Comparison of ENCODE assay signal across 14 mouse cellular contexts in genomic region chr2:52946074-52946473, GRCm38 (mm10).
A peak's percentile ranks its signal among the peaks of the same experiment; 100 is the strongest.
DNase-seq lines count a peak whose midpoint lies in the region; ATAC-seq and TF ChIP-seq lines count a peak whose summit lies in the region.
"Had no signal": no experiment of that assay in that cellular context is flagged by ENCODE, and none has a peak within 500 bp of the region (broad histone marks: within the 10 kb centered on the region; RNA-seq: fewer than 3 reads in every experiment).

No protein-coding gene starts in this region.

- peaks cover 16% of the 10 kb centered on the region for H3K36me3 ChIP-seq in midbrain, embryonic 10.5 days
- no peaks in the 10 kb centered on the region for H3K36me3 ChIP-seq in midbrain, postnatal 0 days (ENCODE audit: insufficient read depth, low read length)
- no peaks in the 10 kb centered on the region for H3K36me3 ChIP-seq in forebrain, embryonic 14.5 days (ENCODE audit: control insufficient read depth, insufficient read depth, low read length)
- no peaks in the 10 kb centered on the region for H3K36me3 ChIP-seq in hindbrain, postnatal 0 days (ENCODE audit: insufficient read depth, low read length)

- H3K4me1 ChIP-seq in midbrain, embryonic 10.5 days = peaks cover 47% of the 10 kb centered on the region
- no peaks in the 10 kb centered on the region for H3K4me1 ChIP-seq in midbrain, postnatal 0 days (ENCODE audit: insufficient read depth, low read length)
- H3K4me1 ChIP-seq in forebrain, embryonic 14.5 days (ENCODE audit: control insufficient read depth, insufficient read depth, low read length) = peaks cover 22% of the 10 kb centered on the region
- 0 out of 2 replicates have a peak, but pooled peaks cover 10% of the 10 kb centered on the region for H3K4me1 ChIP-seq in hindbrain, postnatal 0 days (ENCODE audit: insufficient read depth, low read length)

- H3K4me2 ChIP-seq in midbrain, postnatal 0 days (ENCODE audit: low read depth, low read length, poor library complexity, severe bottlenecking) = no peak overlapping the region
- no peak overlapping the region for H3K4me2 ChIP-seq in forebrain, embryonic 14.5 days (ENCODE audit: low read length)
- no peak overlapping the region for H3K4me2 ChIP-seq in hindbrain, postnatal 0 days (ENCODE audit: low read depth, low read length)

- peak overlapping the region; percentile 73 for H3K27ac ChIP-seq in midbrain, embryonic 10.5 days (replicated peaks)
- H3K27ac ChIP-seq in midbrain, postnatal 0 days (ENCODE audit: low read depth, low read length) = no peak overlapping the region
- H3K27ac ChIP-seq in forebrain, embryonic 14.5 days (ENCODE audit: low read depth, low read length) = peak overlapping the region; percentile 72
- H3K27ac ChIP-seq in hindbrain, postnatal 0 days = peak overlapping the region; percentile 71
- H3K27ac ChIP-seq: heart, adult 2 months; left cerebral cortex, adult 2 months had no signal

- no peaks in the 10 kb centered on the region for H3K27me3 ChIP-seq in midbrain, embryonic 10.5 days (ENCODE audit: low read depth, poor library complexity, severe bottlenecking)
- no peaks in the 10 kb centered on the region for H3K27me3 ChIP-seq in midbrain, postnatal 0 days (ENCODE audit: insufficient read depth, low read length)
- no peaks in the 10 kb centered on the region for H3K27me3 ChIP-seq in forebrain, embryonic 14.5 days (replicated peaks; ENCODE audit: control insufficient read depth, insufficient read depth, low read length)
- no peaks in the 10 kb centered on the region for H3K27me3 ChIP-seq in hindbrain, postnatal 0 days (ENCODE audit: insufficient read depth, low read length)

- no peak for TF ChIP-seq CTCF in midbrain, postnatal 0 days (IDR thresholded peaks at IDR 0.05)
- TF ChIP-seq CTCF in hindbrain, postnatal 0 days (IDR thresholded peaks at IDR 0.05; ENCODE audit: low read depth) = no peak

- H3K9ac ChIP-seq in midbrain, postnatal 0 days (replicated peaks; ENCODE audit: low read length, poor library complexity, severe bottlenecking) = no peak overlapping the region
- no peak overlapping the region for H3K9ac ChIP-seq in forebrain, embryonic 14.5 days (ENCODE audit: low read length)
- no peak overlapping the region for H3K9ac ChIP-seq in hindbrain, postnatal 0 days (replicated peaks; ENCODE audit: low read length)

- no peak overlapping the region for H3K4me3 ChIP-seq in midbrain, embryonic 10.5 days
- H3K4me3 ChIP-seq in midbrain, postnatal 0 days (ENCODE audit: low read depth, low read length) = no peak overlapping the region
- H3K4me3 ChIP-seq in forebrain, embryonic 14.5 days (ENCODE audit: low read depth, low read length) = no peak overlapping the region
- no peak overlapping the region for H3K4me3 ChIP-seq in hindbrain, postnatal 0 days (ENCODE audit: low read length)
- H3K4me3 ChIP-seq: heart, adult 2 months; left cerebral cortex, adult 2 months had no signal

- DNase-seq in midbrain, embryonic 10.5 days (ENCODE audit: low spot score) = no peak
- no peak for DNase-seq in midbrain, postnatal 0 days (ENCODE audit: low spot score)
- peak; percentile 45 for DNase-seq in forebrain, embryonic 14.5 days (ENCODE audit: low spot score)
- no peak for DNase-seq in hindbrain, postnatal 0 days (ENCODE audit: low spot score)
- DNase-seq in cerebellum, adult 11 months = no peak
- DNase-seq in frontal cortex, postnatal 14 days (ENCODE audit: low spot score in 2 of 2) = no peak
- no peak for DNase-seq in spleen, postnatal 10 days (ENCODE audit: low spot score in 2 of 2)
- DNase-seq: adrenal gland, postnatal 25 days; cerebellum, adult 11-12 months; heart, adult 2 months; heart, postnatal 14 days; lung, adult 2 months had no signal

- WGBS in midbrain, embryonic 10.5 days = 45% methylated on average over 2 of the region's 2 CpGs
- 53% methylated on average over 2 of the region's 2 CpGs for WGBS in midbrain, postnatal 0 days
- 19% methylated on average over 2 of the region's 2 CpGs for WGBS in forebrain, embryonic 14.5 days
- 60% methylated on average over 2 of the region's 2 CpGs for WGBS in hindbrain, postnatal 0 days

- ATAC-seq in midbrain, postnatal 0 days (ENCODE audit: low FRiP score) = no peak
- peak; percentile 29; the same call in 1 of the 2 replicates for ATAC-seq in forebrain, embryonic 14.5 days
- no peak for ATAC-seq in hindbrain, postnatal 0 days
- ATAC-seq: intestine, postnatal 0 days had no signal

- peaks cover 4% of the 10 kb centered on the region; the same call in 1 of the 2 replicates for H3K9me3 ChIP-seq in midbrain, embryonic 10.5 days (replicated peaks)
- H3K9me3 ChIP-seq in midbrain, postnatal 0 days (ENCODE audit: low read length) = no peaks in the 10 kb centered on the region
- H3K9me3 ChIP-seq in forebrain, embryonic 14.5 days (replicated peaks; ENCODE audit: control insufficient read depth, low read length) = no peaks in the 10 kb centered on the region
- no peaks in the 10 kb centered on the region for H3K9me3 ChIP-seq in hindbrain, postnatal 0 days (ENCODE audit: low read length)
